Mouse (Mus musculus) kidney, postnatal 25 days (tissue): ENCODE measurements around the gene Nop53.

ENCODE experiments used
- DNase-seq, 2 experiments: peaks; one replicate each; pipeline ENCODE4 v3.0.0; 2021; ENCODE audit warnings: mixed read lengths in 2 of 2

The Nop53 gene

GRCm38 (mm10) chr7:15956143-15956542, 10.3 kb upstream of the Nop53 start:
- no peak for DNase-seq

DNA sequence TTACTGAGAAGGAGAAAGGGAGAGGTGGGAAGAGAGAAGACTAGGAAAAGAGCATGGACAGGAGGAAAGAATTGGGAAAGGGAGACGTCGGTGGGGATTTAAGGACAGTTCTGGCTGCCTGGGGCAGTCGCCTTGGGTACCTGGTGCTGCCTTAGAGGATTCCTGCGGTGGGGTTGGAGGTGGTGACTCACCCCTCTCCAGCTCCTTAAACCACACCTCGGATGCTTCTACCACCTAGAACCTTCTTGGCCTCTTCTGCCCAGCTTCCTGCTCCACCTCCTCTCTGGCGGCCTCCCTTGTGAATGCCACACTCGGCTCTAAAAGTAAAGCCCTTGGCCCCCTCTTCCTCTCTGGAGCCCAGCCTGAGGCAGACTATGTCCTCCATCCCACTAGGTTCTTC, 9.6 kb upstream of the Nop53 start:
- DNase-seq = no peak

GRCm38 (mm10) chr7:15954978-15955443, 9.1 kb upstream of the Nop53 start:
- DNase-seq = peak; percentile 72 to 82

- no peak for DNase-seq
These were observed 8.6 kb upstream of the Nop53 start for GRCm38 (mm10) chr7:15954436-15954835.

GRCm38 (mm10) chr7:15953307-15954074, 7.6 kb upstream of the Nop53 start:
- DNase-seq = peak in 1 of 2 experiments; percentile 42

DNA sequence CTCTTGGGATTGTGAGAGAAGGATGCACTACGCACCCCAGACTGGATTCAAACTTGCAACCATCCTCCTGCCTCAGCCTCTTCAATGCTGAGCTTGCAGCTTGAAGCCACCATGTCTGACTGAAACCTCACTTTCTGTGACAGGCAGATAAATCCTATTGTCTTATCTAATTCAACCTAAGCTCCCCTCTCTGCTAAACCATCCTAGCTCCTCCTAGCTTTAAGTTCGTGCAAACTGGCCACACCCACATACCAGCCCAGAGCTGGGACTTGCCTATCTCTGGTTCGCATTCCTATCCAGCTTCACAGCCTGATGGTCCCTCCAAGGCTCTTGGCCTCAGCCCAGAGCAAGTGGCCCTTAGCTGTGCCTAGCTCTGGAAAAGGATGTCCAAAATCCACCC, 6.5 kb upstream of the Nop53 start:
- no peak for DNase-seq

GRCm38 (mm10) chr7:15950008-15950407, 4.1 kb upstream of the Nop53 start:
- DNase-seq = no peak

DNA sequence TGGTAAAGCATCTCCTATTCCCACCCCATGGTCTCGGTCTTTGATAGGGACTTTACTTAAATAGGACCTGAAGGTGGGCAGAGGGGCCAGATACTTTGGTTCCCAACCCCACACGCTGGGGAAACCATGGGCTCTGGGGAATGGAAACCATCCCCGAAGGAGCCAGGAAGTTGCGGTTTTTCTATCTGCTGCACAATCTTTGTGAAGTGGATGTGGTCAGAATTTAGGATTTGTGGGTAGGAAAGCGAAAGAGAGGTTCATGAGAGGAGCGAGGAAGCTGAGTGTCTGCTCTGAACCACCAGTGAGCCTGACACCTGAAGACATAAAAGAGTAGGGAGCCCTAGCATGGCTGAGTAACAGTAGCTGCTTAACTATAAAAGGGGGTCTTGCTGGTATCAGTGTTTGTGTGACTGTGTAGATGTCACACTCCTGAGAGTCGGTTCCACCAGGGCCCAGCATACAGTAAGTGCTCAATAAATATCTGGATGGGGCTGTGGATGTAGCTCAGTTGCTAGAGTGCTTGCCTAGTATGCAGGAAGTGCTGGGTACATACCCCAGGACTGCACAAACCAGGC, 3.4 kb upstream of the Nop53 start:
- DNase-seq = no peak

- DNase-seq = peak; percentile 92
These were observed 2.6 kb upstream of the Nop53 start for GRCm38 (mm10) chr7:15948381-15948941.

- no peak for DNase-seq
These were observed 1.9 kb upstream of the Nop53 start for GRCm38 (mm10) chr7:15947653-15948260.

- no peak for DNase-seq
These were observed 663 bp downstream of the Nop53 start for GRCm38 (mm10) chr7:15945211-15945610.

DNA sequence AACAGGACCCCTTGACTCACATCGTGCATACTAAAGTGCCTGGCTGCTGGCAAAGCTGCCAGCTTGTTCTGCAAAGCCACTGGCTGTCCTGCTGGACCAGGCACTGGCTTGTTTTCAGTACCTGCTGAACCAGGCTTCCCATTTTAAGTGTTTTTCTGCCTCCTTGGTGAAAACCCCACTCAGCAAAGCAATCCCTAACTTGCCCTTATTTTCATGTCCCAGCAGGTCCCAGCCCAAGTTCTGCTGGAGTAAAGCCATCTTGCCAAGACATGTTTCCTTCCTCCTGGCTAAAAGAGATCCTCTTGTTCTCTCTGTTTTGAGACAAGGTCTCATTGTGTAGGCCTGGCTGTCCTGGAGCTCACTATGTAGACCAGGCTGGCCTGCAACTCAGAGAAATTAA, 1.6 kb downstream of the Nop53 start:
- no peak for DNase-seq

GRCm38 (mm10) chr7:15938621-15939020, 7.3 kb downstream of the Nop53 start:
- no peak for DNase-seq

DNA sequence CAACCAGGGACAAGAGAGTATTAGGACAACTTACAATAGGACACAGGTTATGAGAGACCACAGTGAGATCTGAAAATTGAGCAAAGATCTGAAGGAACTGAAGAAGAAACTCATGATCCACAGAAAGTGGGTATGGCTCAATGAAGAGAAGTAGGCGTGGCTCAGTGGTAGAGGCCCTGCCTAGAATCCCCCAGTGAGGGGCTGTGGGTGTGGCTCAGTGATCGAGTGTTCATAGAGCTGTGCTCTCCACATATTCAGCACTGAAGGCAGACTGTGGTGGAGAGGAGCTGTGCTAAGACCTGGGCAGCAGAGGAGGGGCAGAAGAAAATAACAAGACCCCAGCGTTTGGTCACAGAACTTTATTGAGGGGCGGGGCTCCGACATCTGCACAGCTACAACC, 8.4 kb downstream of the Nop53 start:
- DNase-seq = no peak

GRCm38 (mm10) chr7:15933437-15934359, 12.2 kb downstream of the Nop53 start:
- peak in 1 of 2 experiments; percentile 69 for DNase-seq

- DNase-seq = no peak
These were observed 14.2 kb downstream of the Nop53 start for GRCm38 (mm10) chr7:15931635-15932034.

- DNase-seq = no peak
These were observed 15.3 kb downstream of the Nop53 start for GRCm38 (mm10) chr7:15930543-15930942.

- DNase-seq = peak; percentile 75
These were observed 16.0 kb downstream of the Nop53 start for GRCm38 (mm10) chr7:15929910-15930309.

- DNase-seq = peak; percentile 90 to 93
These were observed 23.6 kb downstream of the Nop53 start, which contains the start of gene Selenow for GRCm38 (mm10) chr7:15922220-15922773. TSS of gene Selenow (minus strand) at chr7:15922402.

DNA sequence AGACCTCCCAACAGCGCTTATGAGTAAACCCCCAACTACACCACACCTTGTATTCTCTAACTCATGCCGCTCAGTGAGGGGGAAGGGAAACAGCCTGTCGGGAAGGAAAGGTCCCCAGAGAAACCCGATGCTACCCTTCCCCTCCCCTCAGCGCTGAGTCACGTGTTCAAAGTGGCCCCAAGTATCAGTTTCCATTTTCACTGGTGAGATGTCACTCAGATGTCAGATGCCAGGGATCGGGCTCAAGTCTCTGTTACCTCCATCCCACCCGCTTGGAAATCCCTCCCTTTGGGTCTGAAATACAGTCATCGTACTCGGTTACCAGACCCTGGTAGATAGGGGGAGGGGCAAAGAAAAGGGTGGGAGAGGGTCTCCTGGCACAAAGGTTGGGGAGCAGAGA, 24.1 kb downstream of the Nop53 start:
- DNase-seq = peak in 1 of 2 experiments; percentile 22

- no peak for DNase-seq
These were observed 25.2 kb downstream of the Nop53 start for GRCm38 (mm10) chr7:15920645-15921190.

GRCm38 (mm10) chr7:15919947-15920346, 25.9 kb downstream of the Nop53 start:
- DNase-seq = no peak
